Mouse (Mus musculus) left cerebral cortex, postnatal 36 days (tissue): ENCODE measurements at regions not wholly inside any gene's neighbourhood (a gene's known extent, or its start where the extent isn't known, plus 50 kb on each side); places are given as distances from the start of the nearest gene placed in this dataset.

Experiments
- DNase-seq, 2 experiments: peaks; one replicate each; pipeline ENCODE4 v3.0.0; 2021 to 2022; ENCODE audit warnings: low spot score in 2 of 2, mixed read lengths in 1 of 2
- intact Hi-C: fragments of 180-260 bp; cut with DNase I; formaldehyde crosslinking; loops from one replicate; pipeline ENCODE4 v1.15.1; 2025

DNA sequence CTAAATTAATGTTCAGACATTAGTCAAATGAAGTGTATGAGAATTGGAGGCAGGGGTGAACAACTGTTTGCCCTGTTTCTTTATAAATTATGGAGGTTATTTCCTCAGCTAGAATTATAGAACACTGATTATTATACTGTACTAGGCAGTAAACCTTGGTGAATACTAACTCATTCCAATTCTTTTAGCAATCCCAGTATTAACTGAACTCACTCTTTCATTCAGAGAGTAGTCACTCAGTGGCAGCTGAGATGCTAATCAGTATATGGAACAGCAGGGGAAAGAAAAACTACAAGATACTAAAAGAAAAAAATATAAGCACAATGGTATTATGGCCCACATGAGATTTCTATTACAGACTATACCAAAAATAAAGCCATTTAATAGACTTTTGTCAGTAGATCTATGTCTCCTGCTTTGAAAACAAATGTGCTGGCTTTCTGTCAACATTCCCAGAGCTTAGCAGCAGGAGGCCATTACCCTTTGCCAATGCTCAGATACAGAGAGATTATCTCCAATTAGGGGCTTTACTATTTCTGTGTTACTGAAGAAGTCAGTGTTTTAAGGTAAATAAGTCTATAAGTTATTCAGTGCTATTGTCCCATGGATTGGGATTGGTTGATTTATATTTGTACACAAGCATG, 473.3 kb upstream of the Arrdc3 start:
- intact Hi-C loops = no loop called here
- DNase-seq = no peak

DNA sequence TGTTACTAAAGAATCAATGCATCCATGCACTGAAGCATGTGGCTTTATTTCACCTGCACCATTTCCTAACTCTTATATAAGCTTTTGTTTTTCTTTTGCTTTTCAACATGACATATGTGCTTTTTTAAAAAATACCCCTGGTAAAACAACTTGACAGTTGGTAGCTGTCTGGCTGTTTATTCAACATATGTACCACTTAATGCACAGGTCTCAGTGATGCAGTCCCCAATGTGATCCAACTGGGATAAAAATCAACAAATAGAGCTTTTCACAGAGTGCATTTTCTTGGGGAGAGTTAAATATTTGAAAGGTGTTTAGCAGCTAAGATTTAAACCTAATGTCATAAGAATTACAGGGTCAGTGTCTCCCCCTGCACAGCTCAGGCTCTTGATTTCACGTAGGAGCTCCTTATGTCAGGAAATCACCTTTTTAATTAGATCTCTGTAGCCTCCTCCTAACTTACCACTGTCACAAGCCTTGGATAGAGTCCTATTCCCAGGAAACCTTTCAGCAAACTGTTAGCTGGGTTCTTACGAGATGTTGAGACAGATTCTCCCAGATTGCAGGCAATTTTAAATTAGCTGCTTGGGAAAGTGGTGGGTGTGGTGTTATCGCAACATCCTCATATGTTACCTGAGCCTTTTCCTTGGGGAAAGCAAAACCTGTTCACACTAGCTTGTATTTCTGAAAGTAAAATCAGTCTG, 464.6 kb upstream of the Arrdc3 start:
- DNase-seq = peak; percentile 5 to 7
- intact Hi-C loops = no loop called here

DNA sequence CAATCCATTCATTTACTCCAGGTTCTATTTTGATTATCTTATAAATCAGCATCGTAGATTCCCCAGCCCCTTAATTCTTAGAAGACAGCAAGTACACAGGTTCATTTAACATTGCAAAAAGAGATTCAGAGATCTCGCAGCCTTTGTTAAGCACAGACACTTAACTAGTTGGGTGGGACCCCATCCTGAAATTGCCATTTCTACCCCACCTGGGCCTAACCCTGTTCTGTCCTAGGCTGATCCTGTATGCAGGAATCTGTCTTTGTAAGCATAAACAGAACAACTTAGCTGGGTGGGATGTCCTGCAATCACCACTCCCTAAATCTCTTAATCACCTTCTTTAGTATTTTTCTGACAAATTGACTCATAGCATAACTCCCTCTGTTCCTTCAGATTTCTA, 462.8 kb upstream of the Arrdc3 start:
- intact Hi-C loops = no loop called here
- DNase-seq = no peak
